Mouse (Mus musculus): ENCODE measurements at regions not wholly inside any gene's neighbourhood (a gene's known extent, or its start where the extent isn't known, plus 50 kb on each side); places are given as distances from the start of the nearest gene placed in this dataset.

- intact Hi-C loops (cut with DNase I): no loop called here
- H3K27ac ChIP-seq: peak overlapping the region; percentile 43
These were observed 51.5 kb upstream of the Ryk start for GRCm38 (mm10) chr9:102782926-102783850.

DNA sequence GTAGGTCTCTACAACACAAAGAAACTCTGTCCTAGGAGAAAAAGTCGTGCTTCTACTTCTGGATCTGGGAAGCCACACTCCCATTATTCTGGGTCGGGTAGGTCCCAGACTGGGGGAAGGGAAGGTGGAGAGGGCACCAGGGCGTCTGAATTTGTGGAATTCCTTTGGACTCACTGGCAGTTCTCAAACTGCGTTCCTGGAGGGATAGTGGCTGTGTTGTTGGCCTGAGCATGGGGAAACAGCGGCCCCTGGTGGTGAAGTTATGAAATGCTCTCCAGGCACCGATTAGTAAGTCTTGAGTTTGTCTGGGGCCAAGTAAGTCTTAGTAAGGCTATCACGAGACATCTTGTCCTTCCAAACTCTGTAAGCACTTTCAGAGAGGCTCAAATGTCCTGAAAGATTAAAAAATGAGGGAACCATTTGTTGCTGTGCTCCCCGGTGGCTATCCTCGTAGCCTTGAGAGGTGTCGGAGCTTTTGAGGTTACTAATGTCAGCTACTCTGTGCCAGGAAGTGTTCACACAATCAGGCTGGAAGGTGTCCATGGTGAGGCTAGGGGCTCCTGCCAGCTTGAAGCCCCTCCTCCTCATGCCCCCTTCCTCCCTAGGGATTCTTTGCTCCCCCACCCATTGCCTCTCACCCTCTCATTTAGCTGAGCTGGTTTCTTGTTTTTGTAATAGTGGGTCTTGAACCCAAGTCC, 50.2 kb upstream of the Ryk start:
- DNase-seq: peak; percentile 90
- Histone ChIP-seq H3K4me3 (no peak overlapping the region), H3K27ac (peak overlapping the region; percentile 56)
- no peak; the same call in none of the 2 replicates for TF ChIP-seq CTCF (IDR thresholded peaks at IDR 0.05)
- intact Hi-C loops (cut with DNase I): loop anchor here (1.0 to 2.0 kb wide), 2 partner anchors 82 to 147 kb away; no protein-coding TSS in a partner anchor

More at GRCm38 (mm10) chr9:102782926-102783850, 51.5 kb upstream of the Ryk start:
- no peak for TF ChIP-seq CTCF (IDR thresholded peaks at IDR 0.05)
- no peak overlapping the region for H3K4me3 ChIP-seq
- DNase-seq: no peak

Measured in gastrocnemius, adult 2 months (tissue).